Mouse (Mus musculus): Measurements from ENCODE around the gene Snrpf. TPM values are rescaled to one million over a fixed set of nuclear protein-coding genes. Genes with fewer than 3 reads are reported as not detected.

The Snrpf gene
- polyA plus RNA-seq, 1 experiment from 2014 or later = 146 TPM

DNA sequence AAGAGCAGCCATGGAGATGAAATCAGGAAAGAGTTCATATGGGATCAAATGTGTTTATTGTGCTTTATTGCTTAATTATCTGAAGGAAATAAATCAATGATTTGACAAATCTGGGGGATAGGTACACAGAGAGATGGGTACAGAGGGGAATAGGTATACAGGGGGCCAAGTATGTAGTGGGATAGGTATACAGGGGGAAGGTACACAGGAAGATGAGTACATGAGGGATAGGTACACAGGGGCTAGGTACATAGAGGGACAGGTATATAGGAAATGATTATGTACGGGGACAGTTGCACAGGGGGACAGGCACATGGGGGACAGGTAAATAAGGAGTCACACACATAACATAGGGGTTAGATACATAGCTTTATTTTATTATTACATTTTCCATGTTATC, 21.4 kb upstream of the Snrpf start:
- Histone ChIP-seq H3K9ac (no peak overlapping the region), H3K4me3 (no peak overlapping the region), H3K9me3 (0 out of 2 replicates have a peak, but pooled peaks cover 4% of the 10 kb centered on the region), H3K36me3 (no peaks in the 10 kb centered on the region), H3K27me3 (no peaks in the 10 kb centered on the region), H3K4me1 (no peaks in the 10 kb centered on the region), H3K27ac (no peak overlapping the region), H3K4me2 (no peak overlapping the region)
- ATAC-seq (ENCODE audit: insufficient number of reproducible peaks, insufficient read depth, low FRiP score, low TSS enrichment, low read depth) = no peak
- WGBS = 100% methylated on average over 1 of the region's 1 CpGs

DNA sequence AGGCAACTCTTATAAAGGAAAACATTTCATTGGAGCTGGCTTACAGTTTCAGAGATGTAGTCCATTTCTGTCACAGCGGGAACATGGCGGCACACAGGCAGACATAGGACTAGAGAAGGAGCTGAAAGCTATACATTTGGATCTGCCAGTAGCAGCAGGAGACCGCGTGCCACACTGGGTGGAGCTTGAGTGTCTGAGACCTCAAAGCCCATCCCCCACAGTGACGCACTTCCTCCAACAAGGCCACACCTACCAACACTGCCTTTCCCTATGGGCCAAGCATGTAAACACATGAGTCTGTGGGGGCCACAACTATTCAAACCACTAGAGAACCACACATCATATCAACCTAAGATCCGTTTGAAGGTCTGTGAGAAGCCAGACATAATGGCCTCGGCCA, 19.7 kb upstream of the Snrpf start:
- Histone ChIP-seq H3K9ac (no peak overlapping the region), H3K27ac (no peak overlapping the region), H3K4me2 (no peak overlapping the region), H3K4me3 (no peak overlapping the region), H3K4me1 (no peaks in the 10 kb centered on the region), H3K36me3 (no peaks in the 10 kb centered on the region), H3K27me3 (no peaks in the 10 kb centered on the region), H3K9me3 (0 out of 2 replicates have a peak, but pooled peaks cover 4% of the 10 kb centered on the region)
- no peak for ATAC-seq (ENCODE audit: insufficient number of reproducible peaks, insufficient read depth, low FRiP score, low TSS enrichment, low read depth)
- 93% methylated on average over 7 of the region's 7 CpGs for WGBS

DNA sequence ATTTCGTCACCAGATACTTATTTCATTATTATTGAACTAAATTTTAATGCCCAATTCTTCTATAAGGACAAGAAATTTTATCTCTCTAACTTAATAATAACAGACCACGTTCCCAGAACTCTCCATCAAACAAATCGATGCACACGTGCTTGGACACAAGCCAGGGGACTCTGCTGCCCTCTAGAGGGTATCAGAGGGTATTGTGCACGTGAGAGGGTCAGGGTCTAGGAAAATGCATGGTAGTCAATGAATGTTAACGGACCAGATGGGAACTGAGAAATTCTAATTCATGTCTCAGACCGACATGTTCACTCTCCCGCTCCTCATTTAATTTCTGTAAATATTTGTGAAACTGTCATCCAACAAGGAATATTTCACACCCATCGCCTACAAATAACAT, 18.5 kb upstream of the Snrpf start:
- no peak overlapping the region for H3K4me2 ChIP-seq
- no peaks in the 10 kb centered on the region for H3K4me1 ChIP-seq
- no peak overlapping the region for H3K9ac ChIP-seq
- no peaks in the 10 kb centered on the region for H3K36me3 ChIP-seq
- H3K4me3 ChIP-seq = no peak overlapping the region
- H3K27ac ChIP-seq = no peak overlapping the region
- no peak for ATAC-seq (ENCODE audit: insufficient number of reproducible peaks, insufficient read depth, low FRiP score, low TSS enrichment, low read depth)
- 50% methylated on average over 9 of the region's 9 CpGs for WGBS
- H3K27me3 ChIP-seq = no peaks in the 10 kb centered on the region
- H3K9me3 ChIP-seq = no peaks in the 10 kb centered on the region

DNA sequence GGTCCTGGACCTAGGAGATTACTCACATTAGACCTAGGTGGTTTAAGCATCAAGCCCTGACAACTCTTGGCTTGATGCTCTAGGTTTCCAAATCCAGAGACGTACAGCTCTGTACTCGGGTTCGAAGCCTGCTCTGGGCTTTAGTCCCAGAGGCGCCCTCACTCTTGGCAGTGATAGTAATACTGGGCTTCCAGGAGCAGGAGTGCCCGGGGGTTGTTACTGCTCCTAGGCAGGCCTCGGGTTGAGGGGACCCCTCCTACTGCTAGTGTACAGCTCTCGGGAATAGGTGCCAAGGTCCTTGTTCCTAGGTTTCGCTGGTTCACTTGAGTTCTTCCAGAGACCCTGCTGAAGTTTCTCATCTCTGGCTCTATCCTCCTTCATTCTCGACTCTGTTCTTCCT, 16.8 kb upstream of the Snrpf start:
- Histone ChIP-seq H3K9ac (no peak overlapping the region), H3K4me3 (no peak overlapping the region), H3K27me3 (no peaks in the 10 kb centered on the region), H3K36me3 (no peaks in the 10 kb centered on the region), H3K4me2 (no peak overlapping the region), H3K27ac (no peak overlapping the region), H3K9me3 (no peaks in the 10 kb centered on the region), H3K4me1 (no peaks in the 10 kb centered on the region)
- 90% methylated on average over 9 of the region's 9 CpGs for WGBS
- no peak for ATAC-seq (ENCODE audit: insufficient number of reproducible peaks, insufficient read depth, low FRiP score, low TSS enrichment, low read depth)

DNA sequence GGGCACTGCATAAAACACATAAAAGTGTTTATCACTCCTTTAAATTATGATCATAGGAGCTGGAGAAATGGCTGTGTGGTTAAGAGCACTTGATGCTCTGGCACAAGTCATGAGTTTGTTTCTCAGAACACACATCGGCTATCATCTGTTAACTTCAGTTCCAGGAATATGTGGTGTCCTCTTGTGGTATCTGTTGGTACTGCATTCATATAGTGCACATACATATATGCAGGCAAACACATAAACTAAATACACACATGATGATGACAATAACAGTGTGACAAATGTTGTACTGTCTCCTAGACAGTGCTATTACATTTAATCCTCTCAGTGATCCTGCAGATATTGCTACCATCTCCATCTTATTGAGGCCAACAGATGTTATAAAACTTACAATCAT, 13.8 kb upstream of the Snrpf start:
- H3K9me3 ChIP-seq = no peaks in the 10 kb centered on the region

DNA sequence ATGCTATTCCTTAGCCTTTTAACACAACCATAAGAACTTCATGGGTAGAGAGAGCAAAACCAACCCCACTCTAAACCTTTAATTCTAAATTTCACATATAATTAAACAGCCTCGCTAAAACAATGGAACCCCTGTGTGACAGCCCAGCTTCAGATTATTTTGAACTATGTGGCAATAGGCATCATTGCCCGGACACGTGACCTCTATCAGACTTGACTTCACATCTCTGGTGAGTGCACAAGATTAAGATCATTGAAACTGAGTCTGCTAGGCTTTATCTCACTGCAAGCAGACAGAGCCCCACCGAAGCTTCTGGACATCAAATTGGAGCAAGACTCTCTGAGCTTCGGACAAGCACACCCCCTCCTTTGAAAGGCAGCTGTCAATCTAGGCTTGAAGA, 12.8 kb upstream of the Snrpf start:
- Histone ChIP-seq H3K9ac (no peak overlapping the region), H3K4me2 (no peak overlapping the region), H3K4me1 (no peaks in the 10 kb centered on the region), H3K27me3 (no peaks in the 10 kb centered on the region), H3K4me3 (no peak overlapping the region), H3K27ac (no peak overlapping the region), H3K9me3 (no peaks in the 10 kb centered on the region), H3K36me3 (no peaks in the 10 kb centered on the region)
- WGBS = 76% methylated on average over 5 of the region's 5 CpGs
- ATAC-seq (ENCODE audit: insufficient number of reproducible peaks, insufficient read depth, low FRiP score, low TSS enrichment, low read depth) = no peak

More for the DNA sequence above, 13.8 kb upstream of the Snrpf start:
- Histone ChIP-seq H3K4me2 (no peak overlapping the region), H3K36me3 (no peaks in the 10 kb centered on the region), H3K27ac (no peak overlapping the region), H3K9ac (no peak overlapping the region), H3K4me1 (no peaks in the 10 kb centered on the region), H3K4me3 (no peak overlapping the region), H3K27me3 (no peaks in the 10 kb centered on the region)
- no peak for ATAC-seq (ENCODE audit: insufficient number of reproducible peaks, insufficient read depth, low FRiP score, low TSS enrichment, low read depth)
- WGBS = 91% methylated on average over 1 of the region's 1 CpGs

DNA sequence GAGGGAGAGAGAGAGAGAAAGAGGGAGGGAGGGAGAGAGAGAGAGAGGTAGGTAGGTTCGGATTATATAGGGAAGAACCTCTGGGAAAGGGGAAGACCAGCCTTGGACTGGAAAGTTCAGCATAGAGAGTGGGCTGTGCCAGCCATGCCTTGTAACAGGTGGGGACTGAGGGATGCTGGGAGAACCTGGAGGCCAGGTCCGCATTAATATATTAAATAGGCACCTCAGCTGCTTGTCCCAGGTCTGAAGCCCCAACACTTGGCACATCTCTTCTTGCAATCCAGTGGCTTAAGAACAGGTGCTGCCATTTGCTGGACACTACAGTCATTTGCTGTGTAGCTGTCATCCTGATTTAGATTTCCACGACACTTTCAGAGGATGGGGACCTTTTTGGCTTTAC, 7.1 kb upstream of the Snrpf start:
- no peak overlapping the region for H3K4me3 ChIP-seq
- H3K4me1 ChIP-seq = no peaks in the 10 kb centered on the region
- ATAC-seq (ENCODE audit: insufficient number of reproducible peaks, insufficient read depth, low FRiP score, low TSS enrichment, low read depth) = no peak
- no peaks in the 10 kb centered on the region for H3K36me3 ChIP-seq
- H3K27ac ChIP-seq = no peak overlapping the region
- no peaks in the 10 kb centered on the region for H3K27me3 ChIP-seq
- 79% methylated on average over 3 of the region's 3 CpGs for WGBS
- no peaks in the 10 kb centered on the region for H3K9me3 ChIP-seq
- no peak overlapping the region for H3K4me2 ChIP-seq
- no peak overlapping the region for H3K9ac ChIP-seq

DNA sequence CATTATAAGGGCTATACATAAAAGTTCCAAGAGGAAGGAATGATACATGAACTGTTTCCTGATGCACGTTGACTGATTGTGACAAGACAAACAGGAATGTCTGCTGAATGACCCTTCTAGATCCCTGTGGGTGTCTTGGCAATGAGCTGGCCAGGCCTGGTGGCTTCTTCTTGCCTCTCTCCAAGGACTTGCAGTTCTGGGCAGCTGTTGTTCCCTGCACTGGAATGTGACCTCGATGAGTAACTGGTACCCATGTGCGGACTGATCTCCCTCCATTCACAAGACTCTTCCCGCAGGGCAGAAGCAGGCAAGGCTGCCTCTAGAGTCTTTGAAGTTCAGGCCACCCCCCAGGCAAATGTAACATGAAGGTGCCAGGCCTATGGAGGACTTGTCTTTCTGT, 6.3 kb upstream of the Snrpf start:
- no peak overlapping the region for H3K4me3 ChIP-seq
- H3K4me1 ChIP-seq = no peaks in the 10 kb centered on the region
- no peak overlapping the region for H3K9ac ChIP-seq
- ATAC-seq (ENCODE audit: insufficient number of reproducible peaks, insufficient read depth, low FRiP score, low TSS enrichment, low read depth) = no peak
- H3K4me2 ChIP-seq = no peak overlapping the region
- H3K27ac ChIP-seq = no peak overlapping the region
- H3K9me3 ChIP-seq = no peaks in the 10 kb centered on the region
- WGBS = 62% methylated on average over 4 of the region's 4 CpGs
- no peaks in the 10 kb centered on the region for H3K36me3 ChIP-seq
- H3K27me3 ChIP-seq = no peaks in the 10 kb centered on the region; the same call in 1 of the 2 replicates

DNA sequence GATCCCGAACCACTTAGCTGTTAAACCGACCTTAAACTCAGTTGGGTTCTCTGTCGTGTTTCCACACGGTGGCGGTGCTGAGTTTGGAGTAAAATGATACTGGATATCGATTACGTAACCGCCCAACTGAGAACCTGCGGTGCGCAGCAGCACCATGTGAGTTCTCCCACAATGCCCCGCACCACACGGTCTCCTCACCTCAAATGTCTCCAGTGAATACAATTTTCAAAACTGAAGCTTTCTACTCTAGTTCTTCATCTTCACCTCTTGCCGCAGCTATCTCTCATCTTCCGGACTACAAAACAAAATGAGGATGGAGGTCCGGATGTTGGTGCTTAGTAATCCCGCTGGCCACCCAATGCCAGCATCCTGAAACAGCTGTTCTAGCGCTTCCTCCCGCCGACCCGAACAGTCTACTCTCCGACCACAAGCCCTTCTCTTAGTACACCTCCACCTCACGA, 4.5 kb upstream of the Snrpf start:
- Histone ChIP-seq H3K4me2 (peak overlapping the region; percentile 71), H3K27ac (no peak overlapping the region), H3K4me1 (no peaks in the 10 kb centered on the region), H3K9ac (peak overlapping the region; percentile 58; the same call in 1 of the 2 replicates), H3K4me3 (peak overlapping the region; percentile 45), H3K27me3 (no peaks in the 10 kb centered on the region; the same call in 1 of the 2 replicates), H3K9me3 (no peaks in the 10 kb centered on the region), H3K36me3 (no peaks in the 10 kb centered on the region)
- peak; percentile 63; the same call in 1 of the 2 replicates for ATAC-seq (ENCODE audit: insufficient number of reproducible peaks, insufficient read depth, low FRiP score, low TSS enrichment, low read depth)
- 2% methylated on average over 22 of the region's 22 CpGs for WGBS

DNA sequence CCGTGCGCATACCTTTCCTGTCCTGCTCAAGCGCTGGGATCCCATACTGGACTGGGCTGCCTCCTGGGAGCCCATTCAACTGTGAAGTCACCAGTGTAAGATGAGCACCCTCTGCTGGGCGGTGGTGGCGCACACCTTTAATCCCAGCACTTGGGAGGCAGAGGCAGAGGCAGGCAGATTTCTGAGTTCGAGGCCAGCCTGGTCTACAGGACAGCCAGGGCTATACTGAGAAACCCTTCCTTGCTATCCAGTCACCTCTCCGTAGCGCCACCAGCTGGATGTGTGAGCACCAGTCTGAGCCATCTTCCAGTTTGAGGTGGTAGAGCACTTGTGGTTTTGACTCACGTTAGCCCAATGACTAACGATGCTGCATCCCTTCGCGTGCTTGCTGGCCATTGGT, 3.0 kb upstream of the Snrpf start:
- Histone ChIP-seq H3K4me1 (peaks cover 11% of the 10 kb centered on the region), H3K9me3 (no peaks in the 10 kb centered on the region), H3K36me3 (0 out of 2 replicates have a peak, but pooled peaks cover 2% of the 10 kb centered on the region), H3K27ac (no peak overlapping the region), H3K4me2 (no peak overlapping the region), H3K9ac (no peak overlapping the region), H3K4me3 (no peak overlapping the region), H3K27me3 (no peaks in the 10 kb centered on the region; the same call in 1 of the 2 replicates)
- no peak for ATAC-seq (ENCODE audit: insufficient number of reproducible peaks, insufficient read depth, low FRiP score, low TSS enrichment, low read depth)
- WGBS = 57% methylated on average over 12 of the region's 12 CpGs

DNA sequence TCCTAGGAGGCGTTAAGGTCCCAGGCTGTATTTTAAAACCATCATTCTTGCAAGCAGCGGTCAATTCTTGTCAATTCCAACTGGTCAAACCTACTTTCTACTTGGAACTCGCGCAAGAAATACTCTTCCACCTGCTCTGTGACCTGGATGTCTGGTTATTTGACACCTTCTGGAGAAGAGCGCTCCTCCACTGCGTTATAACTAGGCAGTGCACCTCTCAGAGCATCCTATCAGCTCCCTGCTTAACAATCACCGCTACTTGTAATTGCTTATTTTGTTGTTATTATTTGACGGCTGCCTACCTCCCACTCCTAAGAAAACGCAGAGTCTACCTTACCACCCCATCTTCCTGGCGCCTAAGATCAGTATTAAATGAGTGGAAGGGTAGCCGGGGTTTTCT, 710 bp downstream of the Snrpf start:
- ATAC-seq (ENCODE audit: insufficient number of reproducible peaks, insufficient read depth, low FRiP score, low TSS enrichment, low read depth) = no peak
- WGBS = 2% methylated on average over 11 of the region's 11 CpGs

DNA sequence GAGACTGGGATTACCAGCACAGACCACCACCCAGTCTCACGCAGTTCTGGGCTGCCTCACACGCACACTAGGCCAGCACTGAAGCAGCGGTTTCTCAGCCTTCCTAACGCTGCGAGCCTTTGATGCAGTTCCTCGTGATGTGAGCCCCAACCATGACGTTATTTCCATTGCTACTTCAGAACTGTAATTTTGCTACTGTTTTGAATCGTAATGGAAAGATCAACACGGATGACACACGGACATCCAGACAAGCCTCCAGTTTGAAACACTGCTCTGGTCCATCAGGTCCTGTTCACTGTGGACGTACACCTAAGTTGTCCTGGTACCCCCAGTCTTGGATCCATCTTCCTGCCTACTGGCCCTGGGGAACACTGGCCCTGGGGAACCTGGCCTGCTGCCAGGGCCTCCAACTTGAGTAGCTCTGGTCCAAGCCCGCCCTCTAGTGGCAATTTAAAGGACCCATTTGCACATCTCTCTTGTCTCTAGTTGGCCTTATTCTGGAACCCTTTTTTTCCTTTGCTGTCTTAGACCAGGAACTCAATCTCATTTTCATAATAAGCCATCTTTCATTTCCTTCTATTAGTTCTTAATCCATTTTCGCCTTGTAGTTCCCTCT, 12.1 kb downstream of the Snrpf start:
- Histone ChIP-seq H3K9me3 (no peaks in the 10 kb centered on the region), H3K36me3 (peaks cover 13% of the 10 kb centered on the region), H3K9ac (no peak overlapping the region), H3K4me3 (no peak overlapping the region), H3K27ac (no peak overlapping the region), H3K4me1 (no peaks in the 10 kb centered on the region), H3K27me3 (no peaks in the 10 kb centered on the region), H3K4me2 (no peak overlapping the region)
- 66% methylated on average over 13 of the region's 13 CpGs for WGBS
- no peak for ATAC-seq (ENCODE audit: insufficient number of reproducible peaks, insufficient read depth, low FRiP score, low TSS enrichment, low read depth)

More for the DNA sequence above, 710 bp downstream of the Snrpf start:
- Histone ChIP-seq H3K4me2 (peak overlapping the region; percentile 88), H3K9ac (peak overlapping the region; percentile 87), H3K27ac (peak overlapping the region; percentile 82), H3K27me3 (no peaks in the 10 kb centered on the region; the same call in 1 of the 2 replicates), H3K9me3 (no peaks in the 10 kb centered on the region), H3K4me1 (peaks cover 11% of the 10 kb centered on the region), H3K4me3 (peak overlapping the region; percentile 85), H3K36me3 (peaks cover 29% of the 10 kb centered on the region)

All from embryonic facial prominence, embryonic 13.5 days (tissue).